Mouse (Mus musculus) midbrain, embryonic 16.5 days (tissue): Measurements from ENCODE around the gene Nxpe3. TPM values are rescaled to one million over a fixed set of nuclear protein-coding genes. Genes with fewer than 3 reads are reported as not detected.

Source experiments
- ATAC-seq: fragments of 200-750 bp; cut with Nextera tagmentation; 2 replicates; pipeline ENCODE4 v1.8.0; 2017; ENCODE audit warnings: moderate TSS enrichment
- H3K27ac ChIP-seq: fragments of 300-500 bp; sonication (generic); 2 replicates; pipeline ENCODE4 v1.5.1; 2014; ENCODE audit warnings: mild to moderate bottlenecking, low read length, mixed read lengths
- H3K27me3 ChIP-seq: fragments of 300-500 bp; sonication (generic); 2 replicates; pipeline ENCODE4 v1.6.1; 2014; ENCODE audit warnings: low read depth, low read length, mixed read lengths; ENCODE audit not compliant: control insufficient read depth, insufficient read depth
- H3K36me3 ChIP-seq: fragments of 300-500 bp; sonication (generic); 2 replicates; pipeline ENCODE4 v1.6.1; 2014; ENCODE audit warnings: mild to moderate bottlenecking, low read length, moderate library complexity, mixed read lengths; ENCODE audit not compliant: control insufficient read depth, insufficient read depth
- H3K4me1 ChIP-seq: fragments of 300-500 bp; sonication (generic); 2 replicates; pipeline ENCODE4 v1.6.1; 2014; ENCODE audit warnings: mild to moderate bottlenecking, low read length, mixed read lengths; ENCODE audit not compliant: control insufficient read depth, insufficient read depth
- H3K4me2 ChIP-seq: fragments of 300-500 bp; sonication (generic); 2 replicates; pipeline ENCODE4 v1.6.1; 2014; ENCODE audit warnings: mild to moderate bottlenecking, low read length, mixed read lengths
- H3K4me3 ChIP-seq: fragments of 300-500 bp; sonication (generic); 2 replicates; pipeline ENCODE4 v1.5.1; 2014; ENCODE audit warnings: low read depth, mild to moderate bottlenecking, low read length, moderate library complexity, mixed read lengths
- H3K9ac ChIP-seq: fragments of 300-500 bp; sonication (generic); 2 replicates; pipeline ENCODE4 v1.6.1; 2014; ENCODE audit warnings: low read depth, low read length, mixed read lengths
- H3K9me3 ChIP-seq: fragments of 300-500 bp; sonication (generic); replicated peaks from 2 replicates; pipeline ENCODE4 v1.6.1; 2014; ENCODE audit warnings: mild to moderate bottlenecking, low read length, mixed read lengths; ENCODE audit not compliant: control insufficient read depth, poor library complexity, severe bottlenecking
- WGBS: fragments of 180-500 bp; shearing (Covaris S2); extraction: QIAGEN DNeasy Blood & Tissue Kit; methylation state at CpG from one replicate; pipeline ENCODE4 v1.1.7; 2014; 5-methylcytosine and 5-hydroxymethylcytosine counted together
- polyA plus RNA-seq: library from polyadenylated mRNA; unstranded; fragments of >200 nt; fragmentation: Nextera tagmentation; extraction: Ambion mirVana; gene quantifications from 2 replicates; pipeline ENCODE4 v1.2.1, GENCODE M21; 2015

Nxpe3 gene
- polyA plus RNA-seq, 1 experiment from 2014 or later = 1.8 TPM

GRCm38 (mm10) chr16:55914716-55915115 lies 19.6 kb upstream of the Nxpe3 start:
- Histone ChIP-seq H3K9me3 (no peaks in the 10 kb centered on the region), H3K4me1 (no peaks in the 10 kb centered on the region), H3K4me2 (no peak overlapping the region), H3K27ac (no peak overlapping the region), H3K27me3 (no peaks in the 10 kb centered on the region), H3K4me3 (no peak overlapping the region), H3K9ac (no peak overlapping the region), H3K36me3 (peaks cover 23% of the 10 kb centered on the region)
- WGBS = 96% methylated on average over 7 of the region's 7 CpGs
- ATAC-seq = no peak

- H3K27ac ChIP-seq = no peak overlapping the region
- H3K36me3 ChIP-seq = peaks cover 28% of the 10 kb centered on the region
- no peaks in the 10 kb centered on the region for H3K9me3 ChIP-seq
- H3K4me1 ChIP-seq = no peaks in the 10 kb centered on the region
- H3K9ac ChIP-seq = no peak overlapping the region
- H3K4me2 ChIP-seq = no peak overlapping the region
- no peak overlapping the region for H3K4me3 ChIP-seq
- no peak for ATAC-seq
- 91% methylated on average over 10 of the region's 10 CpGs for WGBS
- H3K27me3 ChIP-seq = no peaks in the 10 kb centered on the region
Measured at GRCm38 (mm10) chr16:55910208-55910793, 15.2 kb upstream of the Nxpe3 start.

- WGBS = 95% methylated on average over 5 of the region's 5 CpGs
- Histone ChIP-seq H3K4me2 (no peak overlapping the region), H3K27ac (no peak overlapping the region), H3K4me3 (no peak overlapping the region), H3K4me1 (no peaks in the 10 kb centered on the region), H3K27me3 (no peaks in the 10 kb centered on the region), H3K9me3 (no peaks in the 10 kb centered on the region), H3K36me3 (peaks cover 21% of the 10 kb centered on the region; the same call in 1 of the 2 replicates), H3K9ac (no peak overlapping the region)
- no peak for ATAC-seq
Measured at GRCm38 (mm10) chr16:55906928-55907679, 12.0 kb upstream of the Nxpe3 start.

- 90% methylated on average over 25 of the region's 25 CpGs for WGBS
- no peak overlapping the region for H3K9ac ChIP-seq
- H3K4me3 ChIP-seq = no peak overlapping the region
- no peaks in the 10 kb centered on the region for H3K9me3 ChIP-seq
- no peaks in the 10 kb centered on the region for H3K4me1 ChIP-seq
- H3K27me3 ChIP-seq = no peaks in the 10 kb centered on the region
- no peak for ATAC-seq
- no peak overlapping the region for H3K4me2 ChIP-seq
- H3K36me3 ChIP-seq = peaks cover 12% of the 10 kb centered on the region; the same call in 1 of the 2 replicates
- H3K27ac ChIP-seq = no peak overlapping the region
Measured at GRCm38 (mm10) chr16:55905370-55905769, 10.3 kb upstream of the Nxpe3 start.

GRCm38 (mm10) chr16:55901839-55902756 lies 7.0 kb upstream of the Nxpe3 start:
- Histone ChIP-seq H3K4me2 (no peak overlapping the region), H3K9ac (no peak overlapping the region), H3K27me3 (no peaks in the 10 kb centered on the region), H3K4me3 (no peak overlapping the region), H3K36me3 (peaks cover 6% of the 10 kb centered on the region; the same call in 1 of the 2 replicates), H3K4me1 (no peaks in the 10 kb centered on the region), H3K9me3 (no peaks in the 10 kb centered on the region), H3K27ac (no peak overlapping the region)
- no peak for ATAC-seq
- WGBS = 93% methylated on average over 14 of the region's 14 CpGs

GRCm38 (mm10) chr16:55898385-55899002 lies 3.4 kb upstream of the Nxpe3 start:
- no peak for ATAC-seq
- no peaks in the 10 kb centered on the region; the same call in 1 of the 2 replicates for H3K36me3 ChIP-seq
- no peak overlapping the region for H3K4me3 ChIP-seq
- no peak overlapping the region for H3K4me2 ChIP-seq
- no peak overlapping the region for H3K27ac ChIP-seq
- H3K27me3 ChIP-seq = no peaks in the 10 kb centered on the region
- 75% methylated on average over 9 of the region's 9 CpGs for WGBS
- H3K9me3 ChIP-seq = no peaks in the 10 kb centered on the region
- H3K4me1 ChIP-seq = peaks cover 9% of the 10 kb centered on the region
- H3K9ac ChIP-seq = no peak overlapping the region

- no peaks in the 10 kb centered on the region for H3K27me3 ChIP-seq
- H3K27ac ChIP-seq = peak overlapping the region; percentile 90
- peaks cover 10% of the 10 kb centered on the region for H3K4me1 ChIP-seq
- H3K4me3 ChIP-seq = peak overlapping the region; percentile 83
- H3K9ac ChIP-seq = peak overlapping the region; percentile 95
- peak overlapping the region; percentile 80 for H3K4me2 ChIP-seq
- no peaks in the 10 kb centered on the region for H3K36me3 ChIP-seq
- 2% methylated on average over 9 of the region's 9 CpGs for WGBS
- H3K9me3 ChIP-seq = no peaks in the 10 kb centered on the region
- ATAC-seq = peak; percentile 44
Measured at GRCm38 (mm10) chr16:55895651-55896095, 588 bp upstream of the Nxpe3 start.

- Histone ChIP-seq H3K36me3 (no peaks in the 10 kb centered on the region), H3K9me3 (no peaks in the 10 kb centered on the region), H3K4me3 (peak overlapping the region; percentile 83), H3K9ac (peak overlapping the region; percentile 95), H3K27ac (peak overlapping the region; percentile 90), H3K27me3 (no peaks in the 10 kb centered on the region), H3K4me1 (peaks cover 10% of the 10 kb centered on the region), H3K4me2 (peak overlapping the region; percentile 80)
- WGBS = 0% methylated on average over 4 of the region's 4 CpGs
- ATAC-seq = no peak
Measured at GRCm38 (mm10) chr16:55894536-55894892, 571 bp downstream of the Nxpe3 start.
